Mouse (Mus musculus) small intestine, adult 10 weeks (tissue): ENCODE measurements around the gene Zbtb7a. TPM values are rescaled to one million over a fixed set of nuclear protein-coding genes. Genes with fewer than 3 reads are reported as not detected.

Experiments used
- polyA plus RNA-seq: library from polyadenylated mRNA; stranded (reverse); fragments of 350-450 nt; fragmentation: Illumina TruSeq; extraction: RNeasy Lipid Tissue Mini Kit (QIAGEN cat#74804); gene quantifications from one replicate; pipeline ENCODE4 v1.2.3, GENCODE M21; 2014; ENCODE audit warnings: low replicate concordance

Zbtb7a gene
- polyA plus RNA-seq = 19.8 TPM

DNA sequence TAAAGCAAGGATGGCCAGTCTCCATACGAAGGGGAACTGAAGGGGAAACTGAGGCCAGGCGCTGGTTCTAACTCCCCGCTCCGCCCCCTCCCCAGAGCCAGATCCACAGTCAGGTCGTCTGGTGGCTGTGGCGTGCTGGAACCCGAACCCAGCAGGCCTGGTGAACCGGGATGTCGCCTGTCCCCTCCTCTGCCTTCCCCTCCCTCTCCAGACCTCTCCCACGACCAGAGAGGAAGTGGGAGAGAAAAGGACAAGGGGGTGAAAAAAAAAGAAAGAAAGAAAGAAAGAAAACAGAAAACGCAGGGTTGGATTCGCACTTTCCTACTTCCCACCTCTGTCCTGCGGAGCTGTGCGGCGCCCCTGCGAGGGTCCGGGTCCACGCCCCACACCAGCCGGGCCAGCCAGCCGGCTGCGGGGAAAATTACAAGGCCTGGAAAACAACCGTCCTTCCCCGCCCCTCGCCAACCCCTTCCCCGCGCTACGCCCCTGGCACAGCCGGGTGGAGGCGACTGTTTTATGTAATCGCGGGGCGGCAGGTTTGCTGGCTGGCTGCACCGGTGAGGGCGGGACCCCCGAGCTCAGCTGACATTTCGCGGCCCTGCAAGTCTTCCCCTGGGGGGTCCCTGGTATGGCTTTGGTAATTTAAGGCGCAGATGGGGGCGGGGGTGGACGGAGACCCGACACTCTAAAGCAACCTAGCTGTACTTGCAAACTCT lies at the start of gene Zbtb7a:
TSS of gene Zbtb7a (plus strand) at position 255 of the 716 bp plus-strand sequence.

DNA sequence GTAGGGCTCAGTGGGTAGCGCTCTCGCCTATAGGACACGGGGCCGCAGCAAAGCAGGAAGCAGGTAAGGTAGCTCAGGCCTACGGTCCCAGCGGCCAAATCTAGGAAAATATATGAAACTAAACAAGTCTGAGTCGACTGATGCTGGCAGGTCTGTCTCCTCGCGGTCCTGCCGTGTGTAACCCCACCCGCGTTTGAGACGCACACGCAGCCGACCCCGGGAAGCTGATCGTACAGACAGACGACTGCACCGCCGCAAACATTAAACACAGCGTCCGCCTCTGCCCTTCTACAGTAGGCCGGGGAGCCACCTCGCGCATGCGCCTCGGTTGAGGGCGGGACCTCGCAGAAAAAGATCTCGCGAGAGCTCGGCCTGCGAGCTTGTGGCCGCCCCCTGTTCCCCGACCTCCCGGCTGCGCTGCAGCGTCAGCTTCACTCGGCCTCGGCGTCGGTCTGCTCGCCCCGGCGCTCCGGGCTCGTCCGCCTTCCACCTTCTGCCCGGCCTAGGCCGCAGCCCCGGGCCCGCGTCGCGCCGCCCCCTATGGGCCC lies 29.4 kb upstream of the Zbtb7a start, which contains the start of gene Map2k2:
TSS of gene Map2k2 (plus strand) at position 351 of the 548 bp plus-strand sequence.

DNA sequence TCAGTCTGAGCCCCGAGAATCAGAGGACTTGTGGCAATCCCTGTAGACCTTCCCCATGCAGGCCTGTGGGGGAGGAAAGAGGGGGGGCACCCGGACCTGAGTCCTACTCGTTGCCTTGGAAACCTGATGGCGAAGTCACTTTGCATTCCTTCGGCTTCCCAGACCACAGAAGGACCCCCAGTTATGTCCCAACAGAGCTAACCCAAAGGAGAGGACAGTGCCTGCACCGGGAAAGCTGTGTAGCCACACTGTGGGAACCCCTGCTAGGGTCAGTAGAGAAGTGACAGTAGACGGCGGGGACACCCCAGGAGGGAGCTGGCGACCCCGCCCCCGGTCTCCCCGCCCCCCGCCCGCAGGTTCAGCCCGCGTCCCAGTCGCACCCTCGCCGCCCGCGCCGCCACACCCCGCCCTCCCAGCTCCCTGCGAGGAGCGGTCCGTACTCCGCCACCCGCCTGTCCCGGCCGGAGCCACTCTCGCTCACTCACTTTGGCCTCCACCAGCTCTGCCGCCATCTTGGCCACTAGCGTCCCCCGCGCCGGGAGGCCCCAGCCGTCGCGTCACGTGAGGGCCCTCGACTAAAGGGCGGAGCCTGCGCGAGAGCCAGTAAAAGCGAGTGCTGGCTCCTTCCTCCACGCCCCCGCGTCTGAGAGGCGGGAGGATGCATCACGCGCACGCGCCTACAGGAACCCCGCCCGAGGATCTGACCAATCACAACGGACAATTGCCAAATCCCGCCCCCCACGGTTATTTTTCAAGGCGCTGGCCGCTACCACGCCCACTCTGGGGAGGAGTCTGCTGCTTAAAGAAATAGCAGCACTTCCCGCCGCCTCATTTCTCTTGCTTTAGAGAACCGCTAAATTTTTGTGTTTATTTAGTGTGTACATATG lies 32.4 kb downstream of the Zbtb7a start, which contains the start of gene Pias4:
TSS of gene Pias4 (minus strand) at position 724 of the 887 bp plus-strand sequence.

DNA sequence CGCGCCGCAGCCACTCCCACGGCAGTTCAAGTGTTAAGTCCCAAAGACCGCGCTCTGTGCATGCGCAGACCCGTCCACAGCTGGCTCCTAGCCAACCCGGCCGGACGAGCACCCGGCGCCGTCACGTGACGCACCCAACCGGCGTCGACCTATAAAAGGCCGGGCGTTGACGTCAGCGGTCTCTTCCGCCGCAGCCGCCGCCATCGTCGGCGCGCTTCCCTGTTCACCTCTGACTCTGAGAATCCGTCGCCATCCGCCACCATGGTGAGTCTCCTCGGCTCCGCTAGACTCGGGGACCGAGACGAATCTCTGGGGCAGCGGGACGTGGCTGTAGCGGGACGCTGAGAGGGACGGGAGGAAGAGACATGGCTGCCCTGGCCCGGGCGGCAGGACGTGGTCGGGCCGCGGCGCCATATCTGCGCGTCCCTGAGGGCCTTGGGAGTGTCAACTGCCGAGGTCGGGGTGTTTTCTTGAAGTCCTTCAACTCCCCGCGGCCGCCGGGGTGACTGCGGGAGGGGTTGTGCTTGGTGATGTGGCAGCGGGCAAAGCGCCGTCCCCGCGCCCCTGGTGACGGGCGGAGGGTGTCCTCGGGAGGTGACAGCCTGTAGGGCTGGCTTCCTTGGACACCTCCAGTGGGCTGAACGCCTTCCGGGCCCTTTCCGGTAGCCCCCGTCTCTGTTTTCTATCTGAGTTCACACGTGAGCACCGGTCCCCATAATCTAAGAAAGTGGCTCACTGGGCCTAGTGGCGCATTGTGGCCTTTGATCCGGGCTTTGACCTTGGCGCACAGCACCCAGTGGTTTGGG lies 41.6 kb downstream of the Zbtb7a start, which contains the start of gene Eef2:
TSS of gene Eef2 (plus strand) at position 166 of the 806 bp plus-strand sequence.

DNA sequence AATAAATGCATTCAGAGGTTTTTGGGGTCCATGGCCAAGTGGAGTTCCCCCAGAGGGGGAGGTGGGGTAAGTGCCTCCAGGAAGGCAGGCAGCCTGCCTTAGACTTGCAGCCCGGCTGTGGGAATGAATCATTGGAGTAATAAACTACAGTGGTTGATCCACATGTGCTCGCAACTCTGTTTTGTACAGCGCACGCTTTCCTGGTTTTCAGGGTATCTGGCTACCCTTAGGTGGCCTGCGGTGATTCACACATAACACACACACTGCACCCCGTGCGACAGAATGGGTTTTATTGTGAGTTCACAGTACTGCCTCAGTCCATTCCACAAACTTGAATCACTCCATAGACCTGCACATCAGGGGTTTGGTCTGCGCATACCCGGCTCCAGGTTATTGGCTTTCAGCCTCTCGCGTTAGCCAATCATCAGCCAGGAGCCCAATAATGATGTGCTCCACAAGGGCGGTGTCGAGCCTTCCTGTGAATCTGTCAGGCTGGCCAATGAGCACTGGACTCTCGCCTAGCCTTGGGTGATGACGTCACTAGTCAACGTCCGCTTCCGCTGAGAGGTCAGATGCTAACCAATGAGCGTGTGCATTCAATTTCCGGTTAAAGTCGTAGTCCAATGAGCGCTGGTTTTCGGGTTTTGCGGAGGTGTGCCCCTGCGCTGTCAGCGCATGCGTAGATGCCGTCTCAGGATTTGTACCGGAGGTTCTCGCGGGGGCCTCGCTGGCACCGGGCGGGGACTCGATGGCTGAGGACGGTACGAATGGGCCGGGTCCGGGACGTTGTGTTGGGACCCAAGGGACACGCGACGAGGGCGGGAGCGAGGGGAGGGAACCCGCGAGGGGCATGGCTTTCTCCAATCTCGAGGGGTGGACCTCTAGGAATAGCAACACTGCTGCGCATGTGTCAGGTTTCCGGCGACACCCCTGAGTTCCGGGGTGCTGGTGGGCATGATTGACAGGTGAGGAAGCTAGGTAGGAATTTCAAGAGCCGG lies 47.6 kb downstream of the Zbtb7a start, which contains the start of gene Dapk3:
TSS of gene Dapk3 (plus strand) at position 670 of the 998 bp plus-strand sequence.

DNA sequence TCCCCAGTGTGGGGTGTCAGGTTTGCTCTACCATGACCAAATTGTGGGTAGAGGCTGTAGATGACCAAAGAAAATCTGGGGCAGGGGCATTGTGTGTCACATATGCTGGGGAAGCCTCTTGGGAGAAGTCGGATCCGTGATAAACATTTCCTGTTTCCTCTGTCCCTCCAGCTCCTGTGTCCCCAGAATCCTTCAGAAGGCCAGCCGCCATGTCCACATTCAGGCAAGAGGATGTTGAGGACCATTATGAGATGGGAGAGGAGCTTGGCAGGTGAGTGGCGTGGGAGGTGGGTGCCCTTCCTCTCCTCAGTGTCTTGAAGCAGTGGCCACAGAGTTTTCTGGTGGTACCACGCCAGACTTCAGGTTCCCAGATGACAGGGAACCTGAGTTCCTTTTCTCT lies 48.8 kb downstream of the Zbtb7a start, which contains the start of gene 4930442H23Rik:
TSS of gene 4930442H23Rik (minus strand) at position 45 of the 400 bp plus-strand sequence.

DNA sequence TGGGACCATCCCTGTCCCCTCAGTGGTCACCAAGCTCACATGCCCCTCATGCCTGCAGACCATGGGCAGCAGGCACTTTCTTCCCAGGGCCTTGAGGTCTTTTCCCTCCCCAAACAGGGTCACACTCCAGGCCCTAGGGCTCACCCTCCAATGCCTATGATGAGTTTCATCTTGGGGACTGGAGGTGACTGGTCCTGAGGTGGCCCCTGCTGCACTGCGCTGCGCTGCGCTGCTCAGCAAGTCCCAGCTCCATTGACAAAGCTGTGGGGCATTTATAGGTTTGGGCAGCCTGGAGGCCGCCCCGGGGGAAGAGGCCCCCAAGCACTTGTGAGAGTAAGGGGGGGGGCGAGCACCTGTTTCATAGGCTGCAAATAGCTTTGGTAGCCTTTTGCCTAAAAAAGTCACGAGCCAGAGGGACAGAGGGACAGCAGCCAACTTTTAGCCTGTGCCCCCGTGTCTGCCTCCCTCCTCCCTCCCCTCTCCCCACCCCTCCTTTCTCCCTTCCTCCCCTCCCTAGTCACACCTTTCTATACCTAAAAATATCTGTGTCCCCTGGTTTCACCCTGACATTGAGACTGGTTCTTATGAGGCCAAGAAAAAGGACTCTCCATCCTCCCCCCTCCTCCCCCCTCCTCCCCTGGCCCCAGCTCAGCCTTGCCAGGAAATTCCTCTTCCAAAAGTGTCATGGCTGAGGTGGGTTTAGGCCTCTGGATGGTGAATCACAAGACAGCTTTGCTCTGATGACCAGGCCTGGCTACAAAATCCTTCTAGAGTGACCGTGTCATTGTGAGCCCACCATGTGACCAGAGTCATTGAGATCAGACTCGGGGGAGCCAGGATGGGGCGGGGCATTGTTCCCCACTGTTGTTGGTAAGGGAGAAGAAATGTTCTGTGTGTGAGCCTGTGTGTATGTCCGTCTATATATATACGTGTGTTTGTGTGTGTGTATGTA lies 67.1 kb downstream of the Zbtb7a start, which contains the start of gene Nmrk2:
TSS of gene Nmrk2 (minus strand) at position 245 of the 952 bp plus-strand sequence.

Other genes starting within 250 kb of the Zbtb7a start
- gene Timm13, start 234.3 kb upstream of the Zbtb7a start, polyA plus RNA-seq = not detected
- 0.45 TPM for gene Lmnb2, start 217.0 kb upstream of the Zbtb7a start, polyA plus RNA-seq
- gene Gadd45b, start 205.1 kb upstream of the Zbtb7a start, polyA plus RNA-seq = 9.7 TPM
- gene Gng7, start 120.3 kb upstream of the Zbtb7a start, polyA plus RNA-seq = not detected
- 0.15 TPM for gene Diras1, start 109.6 kb upstream of the Zbtb7a start, polyA plus RNA-seq
- 0.19 TPM for gene Slc39a3, start 97.8 kb upstream of the Zbtb7a start, polyA plus RNA-seq
- 0.41 TPM for gene Sgta, start 75.0 kb upstream of the Zbtb7a start, polyA plus RNA-seq
- gene Thop1, start 65.2 kb upstream of the Zbtb7a start, polyA plus RNA-seq = not detected
- gene Creb3l3, start 36.3 kb upstream of the Zbtb7a start, polyA plus RNA-seq = 29.5 TPM
- 4.5 TPM for gene Map2k2, start 29.3 kb upstream of the Zbtb7a start, polyA plus RNA-seq
- not detected for gene Pias4, start 32.7 kb downstream of the Zbtb7a start, polyA plus RNA-seq
- 3.2 TPM for gene Eef2, start 41.4 kb downstream of the Zbtb7a start, polyA plus RNA-seq
- gene Dapk3, start 47.8 kb downstream of the Zbtb7a start, polyA plus RNA-seq = not detected
- gene 4930442H23Rik, start 48.6 kb downstream of the Zbtb7a start, polyA plus RNA-seq = not detected
- gene Nmrk2, start 66.8 kb downstream of the Zbtb7a start, polyA plus RNA-seq = not detected
- gene Atcay, start 95.6 kb downstream of the Zbtb7a start, polyA plus RNA-seq = not detected
- gene Zfr2, start 97.9 kb downstream of the Zbtb7a start, polyA plus RNA-seq = 0.41 TPM
- gene Matk, start 117.7 kb downstream of the Zbtb7a start, polyA plus RNA-seq = not detected
- gene Mrpl54, start 131.7 kb downstream of the Zbtb7a start, polyA plus RNA-seq = 0.89 TPM
- gene Apba3, start 131.7 kb downstream of the Zbtb7a start, polyA plus RNA-seq = not detected
- 1.3 TPM for gene Tjp3, start 156.4 kb downstream of the Zbtb7a start, polyA plus RNA-seq
- gene Pip5k1c, start 157.7 kb downstream of the Zbtb7a start, polyA plus RNA-seq = 1.4 TPM
- not detected for gene Cactin, start 185.9 kb downstream of the Zbtb7a start, polyA plus RNA-seq
- gene Tbxa2r, start 193.5 kb downstream of the Zbtb7a start, polyA plus RNA-seq = not detected
- gene Gipc3, start 208.0 kb downstream of the Zbtb7a start, polyA plus RNA-seq = not detected
- 7.1 TPM for gene Hmg20b, start 215.3 kb downstream of the Zbtb7a start, polyA plus RNA-seq
- gene Mfsd12, start 222.3 kb downstream of the Zbtb7a start, polyA plus RNA-seq = not detected
- gene 4930404N11Rik, start 230.6 kb downstream of the Zbtb7a start, polyA plus RNA-seq = not detected
- gene Fzr1, start 243.3 kb downstream of the Zbtb7a start, polyA plus RNA-seq = 0.15 TPM
- gene Dohh, start 249.2 kb downstream of the Zbtb7a start, polyA plus RNA-seq = not detected
- gene Gm48551, start 249.2 kb downstream of the Zbtb7a start, polyA plus RNA-seq = 0.56 TPM